Mouse (Mus musculus) lung, postnatal 0 days (tissue): ENCODE data around the gene Csrp3.

ENCODE experiments used
- CTCF ChIP-seq: IDR thresholded peaks from 2 replicates; pipeline ENCODE4 v1.5.1; 2016; ENCODE audit warnings: antibody characterized with exemption, mild to moderate bottlenecking
- EP300 ChIP-seq: IDR thresholded peaks from 2 replicates; pipeline ENCODE4 v1.6.1; 2016; ENCODE audit warnings: antibody characterized with exemption, mild to moderate bottlenecking, control low read depth

- TF ChIP-seq CTCF (no peak), EP300 (no peak)
These were observed 22.3 kb upstream of the Csrp3 start for GRCm38 (mm10) chr7:48870144-48870543.
